Mouse (Mus musculus) thymus, postnatal 10 days (tissue): ENCODE results near the gene Usp1.
"Not testable (repeated sequence)": the region's sequence is repeated elsewhere in the genome, so short reads cannot be mapped to it uniquely, and the experiment has no call there.

Experiments used
- DNase-seq, 2 experiments: peaks; one replicate each; pipeline ENCODE4 v3.0.0; 2021; ENCODE audit warnings: low spot score in 2 of 2

Usp1 gene

DNA sequence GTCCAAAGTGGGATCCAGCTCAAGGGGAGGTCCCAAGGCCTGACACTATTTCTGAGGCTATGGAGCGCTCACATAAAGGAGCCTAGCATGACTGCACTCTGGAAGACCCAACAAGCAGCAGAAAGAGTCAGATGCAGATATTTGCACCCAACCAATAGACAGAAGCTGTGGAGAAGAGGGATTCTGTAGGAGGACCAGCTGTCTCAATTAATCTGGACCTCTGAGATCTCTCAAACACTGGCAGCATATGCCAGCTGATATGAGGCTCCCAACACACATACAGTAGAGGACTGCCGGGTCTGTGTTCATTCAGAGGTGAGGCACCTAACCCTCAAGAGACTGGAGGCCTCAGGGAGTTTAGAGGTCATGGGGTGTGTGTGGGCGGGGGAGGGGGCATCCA lies 56.4 kb downstream of the Usp1 start:
- not testable (repeated sequence) for DNase-seq

- DNase-seq, result no peak
Measured at GRCm38 (mm10) chr4:98984701-98985100, 61.1 kb downstream of the Usp1 start.
